Mouse (Mus musculus) testis, postnatal 10 days (tissue): ENCODE results near the gene Phospho1.

Experiments used
- DNase-seq: peaks from one replicate; pipeline ENCODE4 v3.0.0; 2021; ENCODE audit warnings: low spot score

Phospho1 gene

DNA sequence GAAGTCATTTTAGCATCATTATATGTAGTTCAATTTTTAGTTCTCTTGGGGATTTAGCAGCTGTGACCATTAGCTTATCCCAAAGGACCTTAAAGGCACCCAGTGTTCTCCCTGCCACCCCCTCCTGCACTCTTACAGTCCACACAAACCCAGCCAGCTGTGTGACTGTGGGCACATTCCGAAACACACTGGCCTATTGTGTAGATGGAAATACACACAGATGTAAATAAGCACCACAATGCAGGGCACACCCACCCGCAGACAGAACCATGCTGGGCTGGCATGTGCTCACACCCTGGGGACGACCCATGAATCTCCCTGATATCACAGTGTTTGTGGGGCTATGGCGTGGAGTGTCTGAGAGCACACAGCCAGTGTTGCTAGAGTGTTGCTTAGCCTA is 12.1 kb upstream of the Phospho1 start:
- DNase-seq, result no peak

DNA sequence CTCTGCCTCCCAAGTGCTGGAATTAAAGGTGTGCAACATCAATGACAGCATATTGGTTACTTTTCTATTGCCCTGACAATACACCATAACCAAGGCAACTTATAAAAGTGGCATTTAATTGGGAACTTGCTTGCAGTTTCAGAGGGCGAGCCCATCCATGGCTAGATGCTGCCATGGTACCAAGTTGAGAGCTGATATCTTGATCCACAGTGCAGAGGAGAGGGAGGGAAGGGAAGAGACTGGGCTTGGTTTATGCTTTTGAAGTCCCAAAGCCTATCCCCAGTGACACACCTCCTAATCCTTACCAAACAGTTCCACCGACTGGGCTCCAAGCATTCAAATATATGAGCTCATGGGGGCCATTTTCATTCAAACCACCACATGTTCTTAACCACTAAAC is 10.2 kb upstream of the Phospho1 start:
- DNase-seq, result no peak

DNA sequence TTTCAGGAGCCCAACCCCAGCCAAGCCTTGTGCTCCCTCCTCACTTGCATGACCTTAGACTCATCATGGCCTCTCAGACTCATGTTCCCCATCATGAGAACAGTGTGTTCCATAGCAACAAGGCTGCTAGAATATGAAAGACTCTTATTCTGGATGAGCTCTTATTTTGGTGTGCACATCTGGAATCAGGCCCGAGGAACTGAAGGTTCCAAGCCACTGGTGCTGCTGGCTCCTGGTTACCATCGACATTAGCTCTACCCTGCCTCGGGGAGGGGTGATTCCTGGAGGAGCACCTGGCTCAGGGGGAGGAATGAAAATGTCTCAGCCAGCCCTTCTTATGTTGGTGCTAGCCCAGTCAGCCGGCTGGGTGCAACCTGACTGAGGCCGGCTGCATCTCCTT is 9.4 kb upstream of the Phospho1 start:
- no peak for DNase-seq

DNA sequence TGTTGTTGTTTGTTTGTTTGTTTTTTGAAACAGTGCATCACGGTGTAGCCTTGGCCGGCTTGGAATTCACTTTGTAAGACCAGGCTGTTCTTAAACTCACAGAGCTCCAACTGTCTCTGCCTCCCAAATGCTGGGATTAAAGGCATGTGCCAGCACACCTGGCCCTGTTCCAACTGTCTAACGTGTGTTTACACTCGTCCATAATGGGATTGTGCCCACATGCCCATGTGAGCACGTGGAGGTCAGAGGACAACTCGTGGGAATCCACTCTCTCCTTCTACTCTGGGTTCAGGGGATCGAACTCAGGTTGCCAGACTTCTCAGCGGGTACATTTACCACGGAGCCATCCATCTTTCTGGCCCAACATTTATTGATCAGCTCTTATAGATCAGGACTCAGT is 8.9 kb upstream of the Phospho1 start:
- DNase-seq, result no peak

GRCm38 (mm10) chr11:95819138-95819537 is 5.2 kb upstream of the Phospho1 start:
- no peak for DNase-seq

- no peak for DNase-seq
These were observed 2.8 kb upstream of the Phospho1 start for GRCm38 (mm10) chr11:95821511-95821910.

DNA sequence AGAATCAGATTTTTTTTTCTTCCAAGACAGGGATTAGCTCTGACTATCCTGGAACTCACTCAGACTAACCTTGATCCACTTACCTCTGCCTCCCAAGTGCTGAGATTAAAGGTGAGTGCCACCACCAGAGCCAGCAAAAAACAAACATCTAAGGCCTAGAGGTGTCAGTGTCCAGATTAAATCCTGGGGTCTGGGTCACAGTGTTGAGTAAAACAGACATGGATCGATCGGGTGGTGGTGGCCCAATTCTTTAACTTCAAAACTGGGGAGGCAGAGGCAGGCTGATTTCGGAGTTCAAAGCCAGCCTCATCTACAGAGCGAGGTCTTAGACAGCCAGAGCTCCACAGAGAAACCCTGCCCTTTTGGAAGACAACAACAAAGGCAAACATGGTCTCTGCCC is 1.9 kb upstream of the Phospho1 start:
- DNase-seq, result no peak

DNA sequence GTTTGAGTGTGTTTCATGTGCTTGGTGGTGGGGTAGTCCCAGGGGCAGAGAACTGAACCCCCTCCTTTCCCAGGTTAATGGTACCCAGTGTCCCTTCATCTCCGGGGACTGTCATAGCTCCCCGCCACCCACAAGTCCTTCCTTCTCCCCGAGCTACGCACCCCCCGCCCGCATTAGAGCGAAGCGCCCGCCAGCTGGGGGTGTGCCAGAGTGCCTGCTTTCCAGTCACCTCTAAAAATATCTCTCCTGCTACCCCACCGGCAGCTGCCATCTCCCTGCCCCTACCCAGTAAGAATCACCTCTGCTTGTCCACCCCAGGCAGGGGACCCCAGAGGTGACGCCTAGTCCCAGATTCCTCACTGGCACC is 561 bp downstream of the Phospho1 start:
- DNase-seq, result peak; percentile 78

DNA sequence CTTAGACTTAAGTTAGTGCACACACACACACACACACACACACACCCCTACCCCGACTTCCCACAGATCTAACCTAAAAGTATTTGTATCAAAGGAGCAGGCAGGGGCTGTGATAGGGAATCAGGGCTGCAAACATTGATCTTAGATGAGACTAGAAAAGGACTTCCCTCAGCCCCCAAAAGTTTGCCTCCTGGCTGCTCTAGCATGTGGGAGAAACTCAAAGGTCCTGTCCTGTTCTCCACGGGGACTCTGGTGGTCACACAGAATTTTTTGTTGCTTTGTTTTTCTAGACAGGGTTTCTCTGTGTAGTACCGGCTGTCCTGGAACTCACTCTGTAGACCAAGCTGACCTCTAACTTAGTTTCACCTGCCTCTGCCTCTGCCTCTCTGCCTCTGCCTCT is 1.3 kb downstream of the Phospho1 start:
- DNase-seq, result no peak

GRCm38 (mm10) chr11:95826317-95827167 is 2.2 kb downstream of the Phospho1 start:
- DNase-seq, result no peak

GRCm38 (mm10) chr11:95827168-95827447 is 2.8 kb downstream of the Phospho1 start:
- DNase-seq, result no peak

GRCm38 (mm10) chr11:95827464-95828085 is 3.3 kb downstream of the Phospho1 start:
- DNase-seq, result peak; percentile 84

DNA sequence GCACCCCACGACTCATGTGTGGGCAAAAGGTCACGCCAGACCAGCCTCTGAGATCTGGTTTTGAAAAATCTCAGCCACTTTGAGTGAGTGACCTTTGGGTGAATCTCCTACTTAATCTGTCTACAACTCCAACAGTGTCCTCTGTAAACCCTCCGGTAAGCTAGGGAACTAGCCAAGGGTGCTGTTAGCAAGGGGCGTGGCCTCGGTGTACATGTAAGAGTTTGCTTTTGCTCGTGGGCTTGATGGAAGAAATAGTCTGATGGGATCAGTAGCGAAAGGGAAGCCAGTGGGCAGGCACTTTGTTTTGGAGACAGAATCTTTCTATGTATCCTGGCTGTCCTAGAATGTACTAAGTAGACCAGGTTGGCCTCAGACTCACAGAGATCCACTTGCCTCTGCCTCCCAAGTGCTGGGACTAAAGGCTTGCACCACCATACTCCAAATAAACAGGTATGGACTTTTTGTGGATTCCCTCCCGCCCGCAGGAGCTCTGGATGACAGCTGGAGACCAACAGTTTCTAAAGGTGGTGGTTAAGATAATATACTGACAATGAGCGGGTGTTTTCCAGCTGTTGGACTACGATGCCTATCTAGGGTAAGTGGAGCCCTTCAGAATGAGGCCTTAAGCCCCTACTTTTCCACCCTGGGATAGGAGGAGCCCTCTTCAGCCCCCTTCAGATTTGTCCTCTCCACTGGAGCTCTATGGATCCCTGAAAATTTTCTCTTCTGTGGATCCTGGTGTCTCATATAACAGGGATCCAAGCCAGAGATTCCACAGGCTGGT is 4.1 kb downstream of the Phospho1 start:
- no peak for DNase-seq

- no peak for DNase-seq
These were observed 5.3 kb downstream of the Phospho1 start for GRCm38 (mm10) chr11:95829526-95830050.

GRCm38 (mm10) chr11:95830411-95831275 is 6.3 kb downstream of the Phospho1 start:
- peak; percentile 58 for DNase-seq

DNA sequence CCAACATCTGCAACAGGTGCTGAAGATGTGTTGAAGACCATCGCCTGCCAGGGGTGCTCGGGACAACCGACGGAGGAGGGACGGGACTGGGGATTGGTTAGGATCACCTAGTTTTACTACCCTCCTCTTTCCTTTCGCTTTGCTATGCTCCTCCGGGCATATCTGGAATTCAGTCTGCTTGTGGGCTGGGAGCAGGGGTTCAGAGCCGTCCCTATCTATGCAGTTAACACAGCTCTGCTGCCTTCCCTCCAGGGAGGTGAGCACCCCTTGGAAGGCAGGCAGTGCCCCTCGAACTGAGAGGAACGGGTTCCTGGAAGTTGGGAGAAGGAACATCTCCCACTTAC is 6.9 kb downstream of the Phospho1 start:
- no peak for DNase-seq

DNA sequence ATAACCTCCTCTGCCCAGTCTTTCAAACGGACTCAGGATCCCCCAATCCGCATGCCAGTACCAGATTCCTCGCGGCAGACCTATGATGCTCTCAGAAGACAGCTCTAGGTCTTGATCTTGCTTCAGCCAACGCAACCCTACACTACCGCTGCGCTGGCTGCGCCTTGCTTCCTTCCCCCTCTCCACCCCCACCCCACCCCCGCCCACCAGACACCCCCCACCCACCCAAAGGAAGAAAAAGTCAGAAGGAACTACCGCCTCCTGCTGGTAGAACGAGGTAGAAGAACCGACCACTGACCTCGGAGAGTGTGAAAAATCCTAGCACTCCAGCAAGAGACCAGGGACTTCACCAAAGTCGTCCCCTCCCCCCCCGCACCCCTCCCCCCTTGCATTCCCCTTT is 7.3 kb downstream of the Phospho1 start:
- DNase-seq, result peak; percentile 53

- DNase-seq, result no peak
These were observed 8.1 kb downstream of the Phospho1 start for GRCm38 (mm10) chr11:95832129-95833005.

DNA sequence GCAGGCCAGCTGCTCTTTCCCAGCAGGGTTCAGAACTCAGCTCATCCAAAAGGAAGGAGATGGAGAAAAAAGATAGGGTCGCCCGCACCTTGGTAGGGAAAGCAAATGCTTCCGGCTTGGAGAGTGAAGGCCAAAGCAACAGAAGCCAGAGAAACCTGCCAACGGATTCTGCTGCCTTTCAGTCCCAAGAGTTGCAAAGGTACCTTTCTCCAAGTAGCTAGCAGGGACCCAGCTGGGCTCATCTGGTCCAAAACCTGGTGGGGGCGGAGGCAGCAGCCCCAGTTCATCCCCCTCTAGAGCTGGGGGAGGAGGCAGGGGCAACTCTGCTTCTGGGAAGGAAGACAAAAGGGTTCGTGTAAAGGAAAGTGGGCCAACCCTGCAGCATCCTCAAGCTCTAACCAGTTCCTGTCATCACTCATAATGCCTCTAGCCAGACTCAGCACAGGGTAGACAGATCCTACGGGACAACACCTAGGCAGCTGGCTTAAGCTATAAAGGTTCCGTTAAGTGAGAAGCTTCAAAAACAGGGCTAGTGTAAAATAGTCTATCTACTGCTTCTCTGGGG is 8.8 kb downstream of the Phospho1 start:
- no peak for DNase-seq

DNA sequence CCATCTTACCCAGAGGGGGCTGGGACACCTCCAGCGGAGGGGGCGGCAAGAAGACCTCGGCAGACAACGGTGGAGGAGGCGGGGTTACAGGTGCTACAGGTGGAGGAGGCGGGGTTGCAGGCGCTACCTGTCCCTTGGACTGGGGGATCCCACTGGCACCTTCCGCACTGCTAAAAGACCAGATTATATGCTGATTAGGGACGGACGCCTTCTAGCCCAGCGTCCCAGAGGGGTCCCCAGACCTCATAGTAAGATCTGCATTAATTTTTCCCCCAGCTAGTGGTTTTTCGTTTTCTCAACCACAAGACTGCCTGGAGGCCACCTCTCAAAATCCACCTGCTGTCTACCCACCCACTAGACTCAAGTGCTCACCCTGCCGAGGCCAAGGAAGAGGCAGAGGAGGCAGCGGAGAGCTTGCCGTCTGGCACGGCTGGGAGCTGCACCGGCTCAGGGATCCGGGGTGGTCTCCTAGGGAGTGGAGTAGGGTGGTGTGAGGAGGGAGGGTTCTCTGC is 9.4 kb downstream of the Phospho1 start:
- DNase-seq, result no peak
